Mouse (Mus musculus): Measurements from ENCODE around the gene Meiob.

Meiob gene

DNA sequence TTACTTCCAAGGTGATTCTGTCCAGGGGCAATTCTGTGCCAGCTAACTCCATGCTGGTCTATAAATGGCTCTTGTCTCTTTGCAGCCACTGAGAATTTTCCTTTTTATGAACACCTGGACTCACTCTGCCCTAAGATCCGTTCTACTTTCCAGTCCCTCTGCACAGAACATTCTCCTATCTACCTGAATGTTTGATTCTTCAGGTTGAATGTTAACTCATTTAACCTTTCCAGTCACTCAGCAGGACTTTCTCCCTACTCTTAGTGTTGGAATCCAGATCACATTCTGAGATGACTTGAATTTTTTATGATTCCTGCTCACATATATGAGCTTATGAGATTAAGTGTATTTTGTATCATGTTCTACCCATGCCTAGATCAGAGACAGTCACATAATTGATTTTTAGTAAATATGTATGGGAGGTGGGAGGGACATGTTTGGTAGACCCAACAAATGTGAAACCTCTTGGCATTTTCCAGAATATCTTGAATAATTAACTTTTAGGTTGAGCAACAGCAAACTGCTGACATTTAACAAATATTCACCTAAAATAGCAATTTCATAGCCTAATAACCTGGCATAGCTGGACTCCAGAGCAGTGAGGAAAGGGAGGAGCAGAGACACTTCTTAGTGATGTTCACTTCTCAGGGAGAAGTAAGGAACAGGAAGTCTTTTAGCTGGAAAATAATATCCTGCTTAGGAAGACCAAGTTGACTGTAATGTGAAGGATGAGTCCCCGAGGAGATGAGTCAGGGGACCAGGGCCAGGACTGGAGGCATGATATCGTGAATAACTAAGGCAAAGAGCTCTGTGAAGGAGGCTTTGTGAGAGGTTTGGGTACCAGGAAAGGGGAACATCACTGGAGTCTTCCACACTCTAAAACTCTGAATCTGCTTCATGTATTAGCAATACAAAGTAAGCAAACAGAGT is 17.5 kb downstream of the Meiob start:
- no peak for DNase-seq (ENCODE audit: low spot score)

DNA sequence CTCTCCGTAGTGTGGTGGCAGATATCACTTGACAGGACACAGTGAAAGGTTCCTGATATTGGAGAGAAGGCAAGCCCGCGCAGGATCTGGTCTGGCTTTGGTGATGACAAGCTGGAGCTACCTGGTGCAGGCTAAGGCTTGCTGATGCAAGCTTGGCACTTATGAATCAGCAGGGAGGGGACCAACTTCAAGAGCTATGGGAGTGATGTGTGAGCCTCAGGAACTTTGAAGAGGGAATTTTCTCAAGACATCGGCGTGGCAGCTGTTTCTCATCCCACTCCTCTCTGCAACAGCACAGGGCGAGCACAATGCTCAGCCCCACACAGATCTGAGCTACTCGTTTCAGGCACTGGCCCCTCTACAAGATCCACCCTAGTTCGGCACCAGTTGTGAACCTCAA is 35.8 kb downstream of the Meiob start, which contains the start of gene Hagh:
Hagh (plus strand) TSS at position 302 of the 400 bp plus-strand sequence.
- DNase-seq (ENCODE audit: low spot score), result no peak

DNA sequence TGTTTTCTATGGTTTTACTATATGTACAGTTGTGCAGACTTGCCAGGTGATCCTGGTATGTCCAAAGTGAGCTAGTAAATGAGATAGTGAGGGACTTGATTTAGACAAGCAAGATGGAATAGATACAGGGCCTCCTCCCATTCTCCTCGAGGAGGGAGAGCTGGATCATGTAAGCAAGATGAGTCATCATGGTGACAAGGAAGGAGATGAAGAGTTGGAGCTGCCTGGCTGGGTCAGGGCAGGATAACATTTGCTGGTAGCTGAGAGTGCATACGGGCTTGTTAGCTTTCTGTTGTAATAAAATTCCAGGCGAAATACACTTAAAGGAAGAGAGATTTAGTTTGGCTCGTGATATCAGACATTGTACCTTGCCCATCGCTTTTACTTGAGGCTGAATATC is 36.3 kb downstream of the Meiob start:
- DNase-seq (ENCODE audit: low spot score), result no peak

DNA sequence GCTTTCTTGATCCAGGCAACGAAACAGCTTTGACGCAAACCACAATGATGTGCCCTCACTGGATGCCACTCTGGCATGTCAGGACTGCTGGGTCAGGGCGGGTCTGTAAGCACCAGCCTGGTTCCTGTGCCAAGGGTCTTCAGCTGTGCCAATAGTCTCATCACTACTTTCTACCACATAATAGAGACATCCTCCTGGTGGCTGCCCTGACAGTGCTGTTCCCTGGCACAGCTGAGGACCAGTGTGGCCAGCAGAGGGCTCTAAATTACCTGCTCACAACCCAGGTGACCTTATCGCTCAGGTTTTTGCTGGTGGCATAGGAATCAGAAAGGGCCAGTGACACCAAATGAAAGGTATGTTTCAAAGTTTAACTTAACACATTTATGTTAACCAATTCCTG is 37.0 kb downstream of the Meiob start:
- no peak for DNase-seq (ENCODE audit: low spot score)

DNA sequence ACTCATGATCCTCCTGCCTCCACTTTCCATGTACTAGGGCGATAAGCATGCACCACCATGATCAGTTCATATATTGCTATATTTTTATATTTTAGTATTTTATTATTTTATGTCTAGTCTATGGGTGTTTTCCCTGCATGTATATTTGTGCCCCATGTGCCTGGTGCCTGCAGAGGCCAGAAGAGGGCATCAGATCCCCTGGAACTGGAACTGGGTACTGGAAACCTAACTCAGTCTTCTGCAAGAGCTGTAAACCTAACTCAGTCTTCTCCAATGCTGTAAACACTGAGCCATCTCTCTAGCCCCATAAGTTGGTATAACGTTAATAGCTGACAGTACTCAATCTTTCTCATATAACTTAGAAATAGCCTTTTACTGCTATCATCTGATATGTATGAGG is 38.5 kb downstream of the Meiob start:
- DNase-seq (ENCODE audit: low spot score), result no peak

DNA sequence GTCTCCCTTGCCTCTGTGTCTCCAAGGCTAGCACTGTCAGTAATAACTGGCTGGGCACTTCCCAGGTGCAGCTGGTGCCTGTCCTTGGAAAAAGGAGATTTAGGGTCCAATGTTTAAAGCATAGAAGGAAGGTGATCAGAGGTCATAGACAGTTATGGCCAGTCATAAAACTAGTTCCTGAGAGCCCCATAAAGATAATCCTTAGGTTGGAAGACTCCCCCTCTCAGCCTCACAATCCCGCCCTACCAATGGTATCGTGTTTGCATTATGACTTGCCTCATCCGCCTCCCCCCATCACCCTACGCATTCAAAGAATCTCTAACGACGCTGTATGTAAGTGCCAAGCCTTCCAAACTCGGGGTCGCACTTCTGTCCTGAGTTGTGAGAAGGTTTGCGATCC is 40.4 kb downstream of the Meiob start:
- DNase-seq (ENCODE audit: low spot score), result no peak

DNA sequence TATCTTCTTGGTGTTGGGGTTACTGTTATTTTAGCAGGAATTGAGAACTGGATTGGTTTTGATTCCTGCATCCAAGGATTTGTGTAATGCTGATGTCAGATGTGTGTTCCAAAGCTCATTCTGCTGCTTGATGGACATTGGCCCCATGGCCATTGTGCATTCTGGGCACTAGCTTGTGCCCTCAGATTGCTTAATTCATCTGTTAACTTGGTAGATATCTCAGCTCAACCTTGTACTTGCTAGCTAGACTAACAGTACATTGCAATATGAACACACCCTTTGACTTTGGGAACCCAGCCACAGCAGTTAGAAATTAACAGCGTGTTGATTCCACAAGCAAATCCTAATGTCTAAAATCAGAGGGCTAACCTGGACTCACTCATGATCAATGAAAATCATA is 43.3 kb downstream of the Meiob start:
- DNase-seq (ENCODE audit: low spot score), result no peak

DNA sequence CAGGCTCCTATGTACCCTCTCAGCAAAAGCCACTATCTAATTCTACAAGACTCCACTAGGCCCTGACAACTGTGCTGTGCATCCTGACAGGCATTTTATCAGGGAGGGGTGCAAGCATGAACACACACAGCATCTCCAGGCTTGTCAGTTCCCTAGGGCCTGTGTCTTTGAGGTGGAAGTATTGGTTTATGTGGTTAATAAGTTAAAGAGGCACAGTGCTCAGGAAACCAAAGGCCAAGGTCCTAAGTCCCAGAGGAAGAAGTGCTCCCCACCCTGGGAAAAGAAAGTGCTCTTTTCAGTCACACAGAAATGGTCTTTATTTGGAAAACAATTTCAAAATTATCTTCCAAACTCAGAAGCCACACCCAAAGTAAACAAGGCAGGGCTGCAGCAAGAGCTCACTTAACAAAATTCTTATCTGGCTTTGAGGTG is 44.5 kb downstream of the Meiob start:
- DNase-seq (ENCODE audit: low spot score), result no peak

DNA sequence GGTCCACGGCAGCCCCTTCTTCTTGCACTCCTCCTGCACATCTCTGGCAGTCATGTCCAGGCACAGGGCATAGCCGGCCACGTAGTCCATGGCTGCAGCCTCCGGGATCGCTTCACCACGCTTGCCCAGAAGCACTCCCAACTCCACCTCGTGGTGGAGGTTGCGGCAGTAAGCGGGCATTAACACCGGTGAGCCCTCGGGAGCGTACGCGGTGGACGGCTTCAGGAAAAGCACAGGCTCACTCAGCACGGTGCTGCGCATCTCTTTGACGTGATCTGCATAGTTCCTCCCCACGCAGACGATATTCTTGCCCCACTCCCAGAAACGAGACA is 45.6 kb downstream of the Meiob start:
- DNase-seq (ENCODE audit: low spot score), result no peak

DNA sequence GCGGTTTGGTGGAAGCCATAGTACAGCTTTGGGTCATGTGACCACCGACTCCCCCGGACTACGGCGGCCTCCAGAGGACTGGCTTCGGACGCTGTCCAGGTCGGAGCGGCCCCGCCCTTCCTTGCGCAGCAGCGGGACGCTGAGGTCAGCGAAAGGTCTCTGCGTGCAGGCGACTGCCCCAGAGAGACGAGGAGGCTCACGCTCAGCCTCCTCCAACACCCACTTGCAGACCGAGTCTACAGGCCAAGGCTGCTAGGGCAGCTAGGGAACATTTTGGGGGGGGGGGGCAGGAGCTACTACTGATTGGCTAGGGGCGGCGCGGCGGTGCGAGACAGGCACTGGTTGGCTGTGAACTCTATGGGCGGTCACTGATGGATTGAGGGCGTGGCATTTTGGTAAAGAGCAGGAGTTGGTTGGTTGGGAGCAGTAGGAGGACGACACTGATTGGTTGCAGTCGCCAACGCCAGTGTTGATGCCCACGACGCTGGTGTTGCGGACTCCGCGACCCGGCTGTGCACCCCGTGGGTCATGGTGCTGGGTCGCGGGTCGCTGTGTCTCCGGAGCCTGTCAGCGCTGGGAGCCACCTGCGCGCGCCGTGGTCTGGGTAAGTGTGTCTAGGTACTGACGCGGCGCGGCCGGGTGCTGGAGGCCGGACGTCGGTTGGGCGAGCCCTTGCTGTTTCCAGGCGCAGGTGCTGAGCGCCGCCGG is 46.1 kb downstream of the Meiob start, which contains the start of gene Fahd1:
Fahd1 (minus strand) TSS at position 300 of the 708 bp plus-strand sequence.
- peak; percentile 97 for DNase-seq (ENCODE audit: low spot score)

DNA sequence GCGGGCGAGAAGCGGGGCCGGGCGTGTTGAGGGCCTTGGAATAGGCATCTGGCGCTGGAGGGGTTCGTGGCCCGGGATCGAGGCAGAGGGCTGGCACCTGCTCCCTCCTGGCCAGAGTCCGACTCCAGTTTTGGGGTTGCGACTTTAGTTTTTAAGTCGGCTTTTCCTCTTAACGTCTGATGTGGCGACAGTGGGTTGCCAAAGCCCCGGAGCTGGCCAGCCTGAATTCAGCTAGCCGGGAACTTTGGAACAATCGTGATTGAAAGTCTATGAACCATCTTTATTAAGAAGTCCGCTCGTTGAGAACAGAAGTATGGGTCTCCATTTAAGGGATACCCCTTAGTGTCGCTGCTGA is 46.7 kb downstream of the Meiob start:
- DNase-seq (ENCODE audit: low spot score), result no peak

DNA sequence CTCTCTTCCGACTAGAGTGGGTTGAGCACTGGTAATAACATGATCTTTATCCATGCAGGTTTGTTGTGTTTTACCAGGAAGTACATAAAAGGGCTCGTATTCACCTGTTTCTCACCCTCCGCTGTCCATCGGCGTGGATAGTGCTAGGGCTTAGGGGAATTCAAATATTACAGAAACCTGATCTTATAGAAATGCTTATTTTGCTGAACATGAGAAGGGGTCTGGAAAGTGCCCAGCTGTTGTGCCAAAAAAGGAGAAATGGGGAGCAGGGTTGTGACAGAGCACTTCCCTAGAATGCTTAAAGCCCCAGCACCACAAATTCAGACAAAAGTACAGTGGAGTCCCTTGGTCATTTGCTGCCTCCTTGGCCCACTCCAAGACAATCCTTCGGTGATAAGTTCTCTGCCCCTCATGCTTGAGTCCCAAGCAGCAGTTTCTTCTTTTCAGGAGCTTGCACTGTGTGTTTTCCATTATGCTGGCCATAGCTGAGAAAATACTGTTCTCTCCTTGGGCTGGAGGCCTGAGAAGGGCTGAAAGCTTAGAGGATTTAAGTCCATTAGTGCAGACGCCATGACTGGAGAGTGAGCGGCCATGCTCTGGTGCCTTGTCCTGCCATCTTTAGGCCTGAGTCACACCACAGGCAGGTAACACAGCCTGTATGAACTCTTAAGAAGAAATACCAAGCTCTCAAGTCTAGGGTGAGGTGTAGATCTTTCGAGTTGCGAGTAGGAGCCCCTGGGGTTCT is 47.5 kb downstream of the Meiob start:
- no peak for DNase-seq (ENCODE audit: low spot score)

DNA sequence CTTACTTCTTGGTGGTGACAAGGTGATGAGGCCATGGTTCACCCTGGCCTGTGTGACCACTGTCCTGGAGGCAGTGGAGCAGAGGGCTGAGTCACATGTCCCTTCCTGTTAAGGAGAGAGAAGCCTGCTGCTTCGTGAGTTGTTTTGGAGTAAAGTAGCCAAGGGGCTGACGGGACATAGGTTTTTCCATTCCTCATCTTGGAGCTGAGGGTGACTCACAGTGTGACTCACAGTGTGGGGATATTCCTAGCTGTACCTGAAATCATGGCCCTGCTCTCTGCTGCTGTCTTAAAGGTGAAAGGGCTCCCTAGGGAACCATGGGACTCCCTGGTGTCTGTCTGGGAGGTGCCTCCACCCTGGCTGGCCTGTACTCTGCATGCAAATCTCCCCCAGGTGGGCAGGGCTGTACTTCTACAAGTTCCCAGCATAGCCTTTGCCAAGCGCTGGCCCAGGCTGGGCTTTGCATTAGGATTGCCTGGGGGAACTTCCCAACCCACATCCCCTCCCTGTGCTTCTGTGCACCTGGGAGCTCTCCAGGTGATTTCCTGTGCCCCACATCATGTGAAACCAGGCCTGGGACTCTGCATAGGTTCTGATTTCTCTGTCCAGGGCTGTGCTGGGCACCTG is 51.9 kb downstream of the Meiob start:
- no peak for DNase-seq (ENCODE audit: low spot score)

DNA sequence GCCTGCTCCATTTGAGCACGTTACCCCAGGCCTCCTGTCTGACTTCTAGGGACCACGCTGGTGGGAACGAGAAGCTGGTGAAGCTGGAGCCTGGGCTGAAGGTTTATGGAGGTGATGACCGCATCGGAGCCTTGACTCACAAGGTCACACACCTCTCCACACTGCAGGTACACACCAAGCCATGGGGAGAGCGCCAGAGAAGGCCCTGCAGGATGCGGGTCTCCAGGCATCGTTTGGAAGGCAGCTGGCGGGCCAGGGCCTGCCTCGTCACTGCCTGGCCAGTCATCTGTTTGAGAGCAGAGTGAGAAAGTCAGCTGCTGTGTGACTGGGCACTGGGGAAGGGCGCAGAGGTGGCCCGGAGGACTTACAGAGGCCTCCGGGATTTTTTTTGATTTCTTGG is 52.5 kb downstream of the Meiob start:
- DNase-seq (ENCODE audit: low spot score), result no peak

DNA sequence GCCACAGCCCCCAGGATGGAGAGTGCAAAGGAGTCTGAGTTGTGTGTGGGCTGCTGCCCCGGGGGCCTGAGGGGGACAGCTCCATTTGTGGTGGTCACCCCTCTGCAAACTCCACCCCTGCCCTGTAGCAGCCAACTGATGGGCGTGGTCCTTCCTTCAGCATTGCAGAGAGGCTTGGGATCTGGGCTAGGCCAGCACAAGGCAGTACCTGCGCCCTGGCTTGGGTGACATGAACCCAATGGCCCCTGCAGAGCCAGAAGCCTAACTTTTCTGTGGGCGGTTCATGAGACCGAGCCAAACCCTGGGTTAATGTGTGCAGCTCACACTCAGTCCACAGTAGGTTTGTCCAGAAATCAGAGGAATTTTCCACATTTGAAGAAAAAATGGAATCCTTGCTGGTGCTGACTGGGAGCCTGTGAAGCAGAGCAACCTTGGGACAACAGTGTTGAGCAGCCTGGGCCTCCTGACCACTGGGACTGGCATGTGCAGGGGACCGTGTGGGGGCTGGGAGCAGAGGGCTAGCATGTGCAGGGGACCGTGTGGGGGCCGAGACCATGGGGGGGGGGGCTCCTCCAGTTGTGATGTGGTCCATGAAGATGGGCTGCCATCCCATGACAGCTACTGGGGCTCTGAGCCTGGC is 53.9 kb downstream of the Meiob start:
- DNase-seq (ENCODE audit: low spot score), result no peak

DNA sequence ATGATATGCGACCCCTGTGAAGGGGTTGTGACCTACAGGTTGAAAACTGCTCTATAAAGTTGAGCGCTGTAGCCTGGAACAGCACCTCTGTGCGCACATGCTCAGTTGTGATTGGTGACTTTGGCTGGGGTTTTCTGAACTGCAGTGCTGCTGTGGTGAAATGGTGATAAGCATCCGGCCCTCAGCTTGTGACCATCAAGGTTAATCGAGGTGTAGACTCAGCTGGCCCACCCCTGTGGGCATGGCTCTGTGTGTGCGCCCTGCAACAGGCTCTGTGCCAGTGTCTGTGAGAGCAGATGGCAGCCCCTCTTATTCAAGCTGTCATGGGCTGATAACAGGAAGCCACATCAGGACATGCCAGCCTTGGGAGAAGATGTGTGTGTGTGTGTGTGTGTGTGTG is 54.9 kb downstream of the Meiob start:
- DNase-seq (ENCODE audit: low spot score), result peak; percentile 48

DNA sequence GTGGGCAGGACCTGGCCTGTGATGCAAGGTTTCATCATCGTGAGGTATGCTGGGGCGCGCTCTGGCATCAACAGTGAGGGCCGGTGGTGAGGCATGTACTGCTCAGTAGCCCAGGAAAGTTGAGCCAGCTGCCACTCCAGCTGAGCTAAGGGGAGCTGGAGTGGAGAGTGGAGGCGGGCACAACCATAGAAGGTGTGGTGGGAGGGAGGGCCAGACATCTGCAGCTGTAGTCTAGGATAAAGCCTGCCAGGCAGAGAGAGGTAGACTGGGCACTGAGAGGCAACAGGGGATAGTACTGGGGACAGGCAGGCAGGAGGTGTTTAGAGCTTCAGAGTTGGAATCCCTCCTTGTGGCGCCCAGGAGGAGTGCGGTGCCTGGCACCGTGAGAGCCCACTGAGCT is 56.0 kb downstream of the Meiob start:
- no peak for DNase-seq (ENCODE audit: low spot score)

DNA sequence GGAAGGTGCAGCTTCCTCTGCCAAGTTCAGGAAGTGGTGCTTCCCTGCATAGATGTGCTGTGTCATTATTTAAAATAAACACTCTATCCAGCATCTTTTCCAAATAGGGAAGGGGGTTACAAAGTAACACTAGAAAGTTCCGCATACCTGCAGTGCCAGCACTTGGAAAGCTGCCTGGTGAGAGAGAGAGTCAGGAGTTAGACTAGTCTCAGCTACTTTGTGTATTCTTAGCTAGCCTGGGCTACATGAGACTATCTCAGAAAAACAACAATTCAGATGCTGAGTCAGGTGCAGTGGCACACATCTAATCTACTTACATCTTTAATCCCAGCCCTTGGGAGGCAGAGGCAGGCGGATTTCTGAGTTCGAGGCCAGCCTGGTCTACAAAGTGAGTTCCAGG is 57.7 kb downstream of the Meiob start:
- no peak for DNase-seq (ENCODE audit: low spot score)

DNA sequence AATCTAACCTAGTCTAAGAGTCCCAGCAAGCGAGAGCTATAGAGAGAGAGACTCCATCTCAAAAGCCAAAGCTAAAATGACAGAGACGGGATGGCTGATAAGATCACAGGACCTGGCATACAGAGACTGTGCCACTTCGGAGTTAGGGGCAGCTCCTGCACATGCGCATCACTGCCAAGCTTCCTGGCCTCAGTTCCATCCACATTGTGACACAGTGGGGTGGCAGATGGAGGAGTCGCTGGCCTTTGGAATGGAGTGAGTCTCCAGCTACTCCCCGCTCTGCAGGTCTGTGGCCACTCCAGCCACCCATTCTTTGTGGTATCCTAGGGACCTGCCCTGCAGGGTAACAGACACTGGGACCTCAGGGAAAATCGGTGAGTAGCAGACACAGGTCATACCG is 61.7 kb downstream of the Meiob start, which contains the start of gene Igfals:
Igfals (plus strand) TSS at position 222 of the 400 bp plus-strand sequence.
- DNase-seq (ENCODE audit: low spot score), result no peak

DNA sequence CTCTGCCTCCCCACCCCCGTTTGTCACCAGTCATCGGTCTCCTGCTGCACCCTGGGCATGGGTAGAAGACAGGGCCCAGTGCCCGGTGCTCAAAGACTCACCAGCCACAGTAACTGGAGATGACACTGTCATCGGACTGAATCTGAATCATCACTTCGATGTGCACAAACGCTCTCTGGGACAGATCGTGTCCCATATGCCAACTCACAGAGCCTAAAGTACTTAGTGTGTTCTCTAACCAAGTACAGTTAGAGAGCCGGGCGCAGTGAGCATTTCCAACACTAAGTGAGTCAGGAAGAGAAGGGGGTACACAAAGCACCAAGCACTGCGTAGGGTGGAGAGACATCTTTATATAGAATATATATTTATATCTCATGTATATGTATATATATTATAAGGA is 63.8 kb downstream of the Meiob start:
- DNase-seq (ENCODE audit: low spot score), result peak; percentile 48

DNA sequence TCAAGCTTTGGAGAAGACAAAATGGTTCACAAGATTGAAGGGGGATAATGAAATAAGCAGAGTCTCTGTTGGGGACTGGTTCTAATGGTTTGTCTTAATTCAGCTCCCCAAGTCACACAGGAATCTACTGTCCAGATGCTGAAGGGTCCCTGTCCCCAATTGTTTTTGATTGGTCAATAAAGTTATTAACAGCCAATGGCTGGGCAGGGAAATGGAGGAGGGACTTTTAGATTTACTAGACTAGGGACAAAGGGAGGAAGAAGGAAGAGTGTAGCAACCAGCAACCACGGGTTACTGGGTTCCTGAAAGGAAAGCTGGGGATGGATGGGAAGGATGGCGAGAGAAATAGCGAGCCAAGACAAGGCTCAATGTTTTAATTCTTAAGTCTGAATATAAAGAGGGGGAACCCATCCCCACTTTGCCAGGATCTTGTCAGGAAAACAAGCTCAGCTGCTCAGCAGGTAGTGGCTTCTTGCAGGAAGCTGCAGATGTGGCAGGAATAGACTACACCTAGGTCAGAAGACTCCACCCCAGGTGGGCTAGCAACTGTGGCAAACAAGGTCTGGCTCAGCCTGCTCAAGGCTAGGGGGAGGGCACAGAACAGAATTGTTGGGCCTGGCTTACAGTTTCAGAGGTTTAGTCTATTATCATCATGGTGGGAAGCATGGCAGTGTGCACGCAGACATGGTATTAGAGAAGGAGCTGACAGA is 69.8 kb downstream of the Meiob start:
- no peak for DNase-seq (ENCODE audit: low spot score)

Data from layer of hippocampus, adult 11-12 months (tissue).